Mouse (Mus musculus): ENCODE data around the gene Tmed4. TPM values are rescaled to one million over a fixed set of nuclear protein-coding genes. Genes with fewer than 3 reads are reported as not detected.

Tmed4 gene
- polyA plus RNA-seq, 1 experiment from 2014 or later: 45.6 TPM

DNA sequence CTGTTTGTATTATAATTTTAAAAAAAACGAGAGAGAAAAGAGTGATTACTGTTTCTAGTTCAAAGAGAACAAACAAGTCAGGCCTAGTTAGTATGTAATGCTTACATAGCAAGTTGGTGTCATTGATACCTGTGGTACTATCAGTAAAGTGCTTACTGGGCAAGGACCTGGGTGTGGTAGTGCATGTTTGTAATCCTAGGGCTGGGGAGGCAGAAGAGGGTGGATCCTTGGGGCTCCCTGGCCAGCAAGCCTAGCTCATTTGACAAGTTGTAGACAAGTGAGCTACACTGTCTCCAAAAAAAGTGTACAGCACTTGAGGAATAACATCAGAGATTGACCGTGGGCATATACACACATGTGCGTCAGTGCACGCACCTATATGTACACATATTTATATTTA, 20.0 kb upstream of the Tmed4 start:
- WGBS (ENCODE audit: insufficient replicate concordance): 68% methylated on average over 4 of the region's 4 CpGs
- peaks cover 31% of the 10 kb centered on the region for H3K36me3 ChIP-seq
- peak overlapping the region; percentile 67 for H3K9ac ChIP-seq
- H3K9me3 ChIP-seq (replicated peaks): no peaks in the 10 kb centered on the region
- peak overlapping the region; percentile 88 for H3K4me3 ChIP-seq
- ATAC-seq: peak; percentile 79
- no peaks in the 10 kb centered on the region for H3K27me3 ChIP-seq (replicated peaks)
- peak overlapping the region; percentile 70 for H3K4me2 ChIP-seq
- H3K4me1 ChIP-seq: peaks cover 62% of the 10 kb centered on the region
- peak overlapping the region; percentile 97 for H3K27ac ChIP-seq

DNA sequence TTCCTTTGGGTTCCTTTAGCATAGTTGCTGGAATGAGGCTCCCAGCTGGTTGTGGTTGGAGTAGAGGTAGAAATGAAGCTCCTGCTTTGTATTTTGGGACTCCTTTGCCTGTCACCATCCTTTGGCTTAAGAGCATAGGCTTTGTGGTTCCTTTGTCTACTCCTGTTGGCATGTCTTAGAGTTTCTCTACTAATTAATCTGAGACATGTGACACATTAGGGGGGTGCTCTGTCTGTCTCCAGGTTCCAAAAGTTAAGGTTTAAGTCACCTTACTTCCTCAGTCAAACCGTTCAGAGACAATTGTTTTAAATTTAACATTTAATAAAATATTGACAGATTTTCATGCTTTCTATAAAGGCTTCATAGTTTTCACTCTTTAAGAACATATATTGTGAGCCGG, 18.9 kb upstream of the Tmed4 start:
- H3K9me3 ChIP-seq (replicated peaks): no peaks in the 10 kb centered on the region
- H3K4me2 ChIP-seq: peak overlapping the region; percentile 70
- peak overlapping the region; percentile 67 for H3K9ac ChIP-seq
- H3K27ac ChIP-seq: peak overlapping the region; percentile 97
- no peaks in the 10 kb centered on the region for H3K27me3 ChIP-seq (replicated peaks)
- peaks cover 21% of the 10 kb centered on the region for H3K36me3 ChIP-seq
- 72% methylated on average over 2 of the region's 2 CpGs for WGBS (ENCODE audit: insufficient replicate concordance)
- ATAC-seq: no peak
- peak overlapping the region; percentile 88 for H3K4me3 ChIP-seq
- H3K4me1 ChIP-seq: peaks cover 53% of the 10 kb centered on the region

DNA sequence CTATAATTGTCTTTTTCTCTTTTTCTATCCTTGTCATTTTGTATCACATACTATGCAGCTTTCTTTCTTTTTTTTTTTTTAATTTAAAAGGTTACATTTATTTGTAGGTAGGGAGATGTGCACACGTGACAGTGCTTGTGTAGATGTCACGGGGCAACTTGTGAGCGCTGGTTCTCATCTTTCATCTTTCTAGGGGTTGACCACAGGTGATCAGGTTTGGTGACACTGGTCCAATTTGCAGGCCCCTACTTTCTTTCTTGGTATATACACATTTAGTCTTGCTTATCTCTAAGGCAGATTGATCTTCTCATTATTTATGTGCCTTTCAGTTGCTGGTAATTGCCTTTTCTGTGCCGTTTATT, 18.3 kb upstream of the Tmed4 start:
- H3K4me2 ChIP-seq: peak overlapping the region; percentile 70
- H3K27ac ChIP-seq: peak overlapping the region; percentile 97
- no peaks in the 10 kb centered on the region for H3K9me3 ChIP-seq (replicated peaks)
- peaks cover 15% of the 10 kb centered on the region for H3K36me3 ChIP-seq
- peaks cover 50% of the 10 kb centered on the region for H3K4me1 ChIP-seq
- H3K4me3 ChIP-seq: peak overlapping the region; percentile 88
- no peaks in the 10 kb centered on the region for H3K27me3 ChIP-seq (replicated peaks)
- WGBS (ENCODE audit: insufficient replicate concordance): 87% methylated on average over 4 of the region's 4 CpGs
- peak overlapping the region; percentile 85 for H3K9ac ChIP-seq
- ATAC-seq: no peak

DNA sequence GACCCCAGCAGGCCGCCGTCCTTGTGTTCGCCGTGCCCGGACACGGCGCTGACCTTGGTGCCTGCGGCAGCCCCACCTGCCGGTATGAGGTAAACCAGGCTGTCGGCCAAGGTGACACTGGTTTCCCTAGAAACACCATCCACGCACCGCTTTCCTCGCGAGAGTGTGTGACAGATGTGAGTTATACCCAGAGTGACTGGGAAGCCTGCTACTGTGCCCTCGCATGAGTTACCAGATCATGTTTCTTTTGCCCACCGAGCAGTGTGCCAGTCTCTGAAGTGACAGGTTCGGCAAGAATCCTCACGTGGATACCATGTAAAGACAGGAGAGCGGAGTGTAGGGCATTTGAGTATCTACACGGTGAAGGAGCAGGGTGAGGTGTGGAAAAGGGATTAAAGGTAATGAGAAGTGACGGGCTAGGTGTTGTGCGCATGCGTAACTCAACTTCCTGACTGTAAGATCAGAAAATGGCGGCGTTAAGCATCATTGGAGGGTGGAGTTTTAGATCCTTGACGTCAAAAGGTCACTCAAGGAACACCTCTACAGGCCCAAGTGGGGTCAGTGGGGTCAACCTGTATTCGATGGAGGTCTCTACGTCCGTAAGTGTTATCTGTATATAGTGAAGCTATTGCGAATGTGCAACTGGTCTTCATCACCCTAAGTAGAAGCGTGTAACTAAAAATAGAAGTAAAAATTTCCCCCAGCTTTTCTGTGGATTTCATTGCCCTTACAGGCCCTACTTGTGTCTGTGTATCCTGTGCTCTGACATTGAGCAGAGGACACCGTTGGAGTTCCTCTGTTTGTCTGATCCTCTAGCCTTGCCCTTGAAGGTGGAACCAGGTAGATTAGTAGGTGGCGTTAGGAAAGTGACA, 17.7 kb upstream of the Tmed4 start:
- H3K9me3 ChIP-seq (replicated peaks): no peaks in the 10 kb centered on the region
- H3K27ac ChIP-seq: peak overlapping the region; percentile 97
- H3K36me3 ChIP-seq: peaks cover 8% of the 10 kb centered on the region
- peak overlapping the region; percentile 70 for H3K4me2 ChIP-seq
- H3K9ac ChIP-seq: peak overlapping the region; percentile 85
- H3K4me1 ChIP-seq: peaks cover 50% of the 10 kb centered on the region
- ATAC-seq: no peak
- WGBS (ENCODE audit: insufficient replicate concordance): 11% methylated on average over 33 of the region's 33 CpGs
- peak overlapping the region; percentile 88 for H3K4me3 ChIP-seq
- H3K27me3 ChIP-seq (replicated peaks): no peaks in the 10 kb centered on the region

DNA sequence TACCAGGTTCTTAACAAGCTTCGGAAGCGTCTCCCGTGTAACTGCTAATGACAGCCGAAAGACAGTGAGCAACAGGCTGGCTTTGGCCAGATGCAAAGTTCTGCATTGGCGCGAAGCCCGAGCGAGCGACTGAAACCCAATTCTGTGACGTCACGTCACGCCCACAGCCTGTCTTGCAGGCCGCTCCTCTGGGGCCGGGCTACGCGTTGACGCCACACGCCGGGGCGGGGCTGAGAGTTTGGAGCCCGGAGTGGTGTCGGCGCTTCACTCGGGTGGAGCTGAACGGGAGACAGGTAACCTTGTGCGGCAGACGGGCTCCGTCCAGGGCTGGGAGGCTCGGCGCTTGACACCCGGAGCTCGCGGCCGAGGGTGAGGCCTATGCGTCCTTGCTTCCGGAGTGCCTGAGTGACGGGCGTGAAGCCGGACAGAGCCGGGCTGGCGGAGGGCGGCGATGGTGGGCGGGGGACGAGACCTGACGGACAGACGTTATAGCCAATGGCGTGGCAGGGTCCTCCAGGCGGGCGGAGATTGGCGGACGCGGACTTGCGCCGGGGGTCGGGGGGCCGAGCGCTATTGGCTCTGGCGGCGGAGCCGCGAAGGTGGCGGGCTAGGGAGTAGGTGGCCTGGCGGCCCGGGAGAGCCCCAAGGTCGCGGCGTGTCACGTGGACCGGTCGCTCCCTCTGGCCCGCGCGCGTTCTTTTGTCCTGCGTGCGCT, 16.9 kb upstream of the Tmed4 start, which contains the start of gene Ogdh:
Gene Ogdh (plus strand): TSS at position 233 of the 715 bp plus-strand sequence.
- Histone ChIP-seq H3K27ac (peak within 1 kb of the TSS; percentile 97), H3K4me1 (peaks cover 49% of the 10 kb centered on the region), H3K36me3 (peaks cover under 1% of the 10 kb centered on the region), H3K4me3 (peak within 1 kb of the TSS; percentile 88), H3K27me3 (replicated peaks) (no peaks in the 10 kb centered on the region), H3K9ac (peak within 1 kb of the TSS; percentile 85), H3K9me3 (replicated peaks) (no peaks in the 10 kb centered on the region), H3K4me2 (peak within 1 kb of the TSS; percentile 70)
- ATAC-seq: peak; percentile 90
- under 1% methylated on average over 77 of the region's 77 CpGs for WGBS (ENCODE audit: insufficient replicate concordance)

DNA sequence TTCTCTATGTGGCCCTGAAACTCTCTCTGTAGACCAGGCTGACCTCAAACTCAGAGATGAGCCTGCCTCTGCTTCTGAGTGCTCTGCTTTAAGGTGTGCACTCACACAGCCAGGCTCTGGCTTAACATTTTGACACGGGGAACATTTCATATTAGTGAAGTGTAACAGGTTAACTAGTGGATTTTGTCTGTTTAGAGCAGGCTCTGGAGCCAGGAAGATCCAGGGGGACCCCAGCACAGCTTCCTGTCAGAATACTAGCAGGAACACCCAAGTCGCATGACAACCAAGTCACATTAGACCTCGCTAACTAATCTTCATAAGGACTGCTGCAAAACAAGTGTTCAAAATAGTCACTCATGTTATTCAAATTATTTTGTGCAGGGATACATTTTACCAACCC, 16.2 kb upstream of the Tmed4 start:
- H3K27ac ChIP-seq: peak overlapping the region; percentile 97
- H3K27me3 ChIP-seq (replicated peaks): no peaks in the 10 kb centered on the region
- WGBS (ENCODE audit: insufficient replicate concordance): 23% methylated on average over 3 of the region's 3 CpGs
- peak overlapping the region; percentile 85 for H3K9ac ChIP-seq
- no peaks in the 10 kb centered on the region for H3K36me3 ChIP-seq
- ATAC-seq: no peak
- H3K4me3 ChIP-seq: peak overlapping the region; percentile 88
- peak overlapping the region; percentile 70 for H3K4me2 ChIP-seq
- peaks cover 46% of the 10 kb centered on the region for H3K4me1 ChIP-seq
- H3K9me3 ChIP-seq (replicated peaks): no peaks in the 10 kb centered on the region

DNA sequence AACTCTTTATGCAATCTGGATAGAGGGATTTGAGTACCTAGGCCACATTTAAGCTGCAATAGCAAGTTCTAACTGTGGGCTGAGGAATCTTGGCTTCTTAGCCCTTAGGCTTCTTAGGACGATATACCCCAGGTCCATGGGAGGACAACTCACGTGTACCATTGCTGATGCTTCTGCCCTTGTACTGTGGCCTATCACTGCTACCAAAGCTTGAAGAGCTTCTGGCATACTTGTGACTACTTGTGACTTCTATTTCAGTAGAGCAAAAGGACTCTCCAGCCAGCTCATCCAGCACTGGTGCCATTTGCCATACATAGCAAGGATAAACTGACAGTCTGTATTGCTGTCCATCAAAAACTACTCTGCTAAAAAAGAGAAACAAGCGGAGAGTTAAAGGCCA, 15.5 kb upstream of the Tmed4 start:
- H3K4me3 ChIP-seq: no peak overlapping the region
- 0 out of 2 replicates have a peak overlapping the region, but pooled peaks have one; percentile 15 for H3K9ac ChIP-seq
- ATAC-seq: no peak
- no peaks in the 10 kb centered on the region for H3K36me3 ChIP-seq
- WGBS (ENCODE audit: insufficient replicate concordance): 73% methylated on average over 3 of the region's 3 CpGs
- no peaks in the 10 kb centered on the region for H3K9me3 ChIP-seq (replicated peaks)
- no peaks in the 10 kb centered on the region for H3K27me3 ChIP-seq (replicated peaks)
- H3K4me1 ChIP-seq: peaks cover 41% of the 10 kb centered on the region
- no peak overlapping the region for H3K4me2 ChIP-seq
- H3K27ac ChIP-seq: no peak overlapping the region

DNA sequence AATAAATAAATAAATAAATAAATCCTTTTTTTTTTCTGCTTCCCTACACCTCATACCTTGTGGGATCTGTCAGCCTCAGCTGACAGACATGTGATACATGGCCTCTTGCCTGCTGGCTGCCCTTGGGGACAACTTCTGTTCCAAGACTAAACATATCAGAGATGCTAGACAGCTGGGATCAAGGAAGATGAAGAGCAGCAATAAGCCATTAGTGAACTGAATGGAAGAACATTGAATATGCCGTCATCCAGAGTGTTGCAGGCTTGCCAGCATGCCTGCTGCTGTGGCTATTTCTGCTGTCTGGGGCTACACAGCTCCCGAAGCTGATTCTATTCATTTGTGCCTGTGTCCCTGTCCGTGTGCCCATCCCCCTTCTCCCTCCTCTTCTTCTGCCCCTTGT, 8.3 kb upstream of the Tmed4 start:
- H3K36me3 ChIP-seq: no peaks in the 10 kb centered on the region
- ATAC-seq: no peak
- H3K9me3 ChIP-seq (replicated peaks): peaks cover 10% of the 10 kb centered on the region; the same call in 1 of the 2 replicates
- peaks cover 6% of the 10 kb centered on the region; the same call in 1 of the 2 replicates for H3K4me1 ChIP-seq
- no peak overlapping the region for H3K4me3 ChIP-seq
- H3K27ac ChIP-seq: no peak overlapping the region
- 62% methylated on average over 3 of the region's 3 CpGs for WGBS (ENCODE audit: insufficient replicate concordance)
- H3K27me3 ChIP-seq (replicated peaks): no peaks in the 10 kb centered on the region
- H3K9ac ChIP-seq: no peak overlapping the region
- no peak overlapping the region for H3K4me2 ChIP-seq

DNA sequence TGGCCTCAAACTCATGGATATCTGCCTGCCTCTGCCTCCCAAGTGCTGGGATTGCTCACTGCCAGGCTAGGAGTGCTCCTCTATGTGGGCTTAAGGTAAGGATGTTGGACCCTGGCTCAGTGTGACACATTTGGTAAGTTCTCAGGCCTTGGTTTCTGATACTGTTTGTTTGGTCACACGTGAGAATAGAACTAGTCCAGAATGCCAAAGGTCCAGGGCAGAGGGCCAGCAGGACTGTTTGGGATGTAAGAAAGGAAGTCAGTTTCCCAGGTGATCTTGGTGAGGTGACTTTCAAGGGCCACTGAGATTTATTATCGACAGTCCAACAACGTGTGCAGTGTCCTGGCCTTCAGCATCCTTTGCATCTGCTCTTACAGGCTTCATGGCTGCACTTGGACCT, 1.8 kb upstream of the Tmed4 start:
- WGBS (ENCODE audit: insufficient replicate concordance): 74% methylated on average over 3 of the region's 3 CpGs

DNA sequence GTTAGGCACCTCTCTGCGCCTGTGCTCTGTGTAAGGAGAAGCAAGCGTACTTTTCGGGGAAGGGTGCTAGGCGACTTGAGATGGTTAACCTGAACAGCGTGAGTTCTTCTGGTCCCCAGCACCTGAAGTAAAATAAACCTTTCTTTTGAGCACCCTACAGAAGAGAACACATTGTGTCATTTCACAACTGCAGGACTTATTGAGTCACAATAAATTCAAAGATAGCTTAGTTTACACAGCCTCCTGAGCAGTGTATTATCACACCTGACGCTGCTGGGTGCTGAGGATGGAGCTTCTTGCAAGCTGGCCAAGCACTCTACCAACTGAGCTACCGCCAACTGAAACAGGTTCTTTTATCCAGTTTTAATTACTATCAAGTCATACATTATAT, 419 bp upstream of the Tmed4 start:
- H3K27ac ChIP-seq: peak overlapping the region; percentile 78
- peaks cover 28% of the 10 kb centered on the region for H3K36me3 ChIP-seq
- no peaks in the 10 kb centered on the region for H3K27me3 ChIP-seq (replicated peaks)
- H3K9me3 ChIP-seq (replicated peaks): peaks cover 1% of the 10 kb centered on the region; the same call in 1 of the 2 replicates
- H3K9ac ChIP-seq: peak overlapping the region; percentile 92
- H3K4me1 ChIP-seq: peaks cover 22% of the 10 kb centered on the region
- WGBS (ENCODE audit: insufficient replicate concordance): 28% methylated on average over 7 of the region's 7 CpGs
- peak; percentile 33; the same call in 1 of the 2 replicates for ATAC-seq
- peak overlapping the region; percentile 95 for H3K4me3 ChIP-seq
- H3K4me2 ChIP-seq: peak overlapping the region; percentile 93

More for the DNA sequence above, 1.8 kb upstream of the Tmed4 start:
- Histone ChIP-seq H3K36me3 (peaks cover 16% of the 10 kb centered on the region), H3K4me2 (no peak overlapping the region), H3K27me3 (replicated peaks) (no peaks in the 10 kb centered on the region), H3K9ac (no peak overlapping the region), H3K4me3 (no peak overlapping the region), H3K9me3 (replicated peaks) (peaks cover 10% of the 10 kb centered on the region; the same call in 1 of the 2 replicates), H3K27ac (no peak overlapping the region), H3K4me1 (peaks cover 22% of the 10 kb centered on the region)
- no peak for ATAC-seq

DNA sequence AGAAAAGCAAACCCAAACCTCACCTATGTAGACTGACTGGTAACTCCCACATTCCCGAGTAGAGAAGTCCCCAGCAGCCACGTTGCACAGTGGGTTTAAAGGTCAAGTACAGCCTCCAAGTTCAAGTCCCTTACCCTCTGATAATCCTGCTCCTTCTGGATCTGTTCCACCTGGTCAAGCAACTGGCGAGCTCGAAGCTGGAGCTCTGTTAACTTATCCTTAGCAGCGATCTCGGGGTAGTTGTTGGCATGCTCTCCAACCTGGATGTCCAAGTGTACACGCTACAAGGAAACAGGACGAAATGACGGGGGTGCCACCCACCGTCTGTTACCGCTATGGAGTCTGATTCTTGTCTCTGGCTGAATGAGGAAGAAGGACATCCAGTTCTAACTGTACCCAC, 1.1 kb downstream of the Tmed4 start:
- Histone ChIP-seq H3K9ac (peak overlapping the region; percentile 92), H3K4me2 (peak overlapping the region; percentile 93), H3K4me1 (peaks cover 24% of the 10 kb centered on the region), H3K36me3 (peaks cover 31% of the 10 kb centered on the region), H3K4me3 (peak overlapping the region; percentile 95), H3K27me3 (replicated peaks) (no peaks in the 10 kb centered on the region), H3K9me3 (replicated peaks) (no peaks in the 10 kb centered on the region), H3K27ac (peak overlapping the region; percentile 78; the same call in 1 of the 2 replicates)
- WGBS (ENCODE audit: insufficient replicate concordance): 32% methylated on average over 11 of the region's 11 CpGs
- no peak for ATAC-seq

Measured in liver, embryonic 12.5 days (tissue).